Mouse (Mus musculus) thymus, postnatal 36 days (tissue): Measurements from ENCODE around the gene Mup19.
"Not testable (repeated sequence)": the region's sequence is repeated elsewhere in the genome, so short reads cannot be mapped to it uniquely, and the experiment has no call there.

Experiments
- DNase-seq, 2 experiments: peaks; one replicate each; pipeline ENCODE4 v3.0.0; 2022; ENCODE audit warnings: mixed read lengths in 2 of 2

The Mup19 gene

DNA sequence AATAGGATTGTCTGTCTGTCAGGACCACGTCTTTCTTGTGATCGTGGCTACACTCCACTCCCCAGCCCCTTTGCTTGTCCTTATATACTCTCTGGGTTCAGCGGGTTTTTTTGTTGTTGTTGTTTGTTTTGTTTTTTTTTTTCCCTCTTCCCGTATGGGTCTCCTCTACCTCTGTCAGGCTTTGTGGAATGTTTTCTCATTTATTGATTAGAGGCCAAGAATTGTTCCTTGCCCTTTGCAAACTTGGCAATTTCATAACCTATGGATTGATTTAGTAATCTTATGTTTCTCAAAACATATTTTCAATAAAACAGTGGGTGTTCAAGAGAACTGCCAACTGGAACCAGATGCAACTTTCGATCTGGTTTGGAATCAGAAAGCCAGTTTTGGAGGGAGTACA is at the start of gene Mup19:
Gene Mup19, minus strand, starts transcription at position 101 of the 400 bp plus-strand sequence.
- DNase-seq = not testable (repeated sequence)

DNA sequence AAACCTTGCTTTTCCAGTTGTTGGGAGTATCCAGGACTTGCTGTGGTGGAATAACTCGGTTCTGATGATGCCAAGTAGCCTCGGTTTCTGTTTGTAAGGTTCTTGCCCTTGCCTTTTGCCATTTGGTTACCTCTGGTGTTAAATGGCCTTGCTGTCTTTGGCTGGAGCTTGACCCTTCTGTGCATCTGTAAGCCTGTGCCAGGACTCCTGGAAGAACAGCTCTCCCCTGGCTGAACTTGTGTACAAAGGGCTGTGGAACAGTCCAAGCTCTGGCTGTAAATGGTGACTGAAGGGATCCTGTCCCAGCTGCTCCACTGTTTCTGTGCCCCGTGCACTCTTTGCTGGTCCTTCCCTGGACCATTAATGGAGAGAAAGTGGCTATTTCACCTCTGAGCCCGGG is 47.1 kb upstream of the Mup19 start:
- DNase-seq = no peak

DNA sequence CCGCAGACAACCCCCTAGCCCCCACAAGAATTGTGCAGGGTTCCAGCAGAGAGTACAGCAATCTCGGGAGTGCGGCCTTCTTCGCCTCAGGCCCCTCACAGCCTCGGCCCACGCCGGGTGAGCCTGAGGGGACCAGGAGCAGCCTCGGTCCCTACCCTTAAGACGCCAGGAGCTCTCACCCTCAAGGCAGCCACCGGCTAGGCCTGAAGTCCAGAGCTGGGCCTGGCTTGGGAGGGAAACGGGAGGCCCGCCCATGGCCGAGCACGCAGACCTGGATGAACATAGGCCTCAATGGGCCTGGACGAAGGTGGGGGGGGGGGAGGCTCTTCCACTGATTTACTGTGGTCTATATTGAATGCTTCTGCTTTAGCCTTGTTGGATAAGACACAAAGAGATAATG is 41.1 kb upstream of the Mup19 start:
- DNase-seq = no peak

DNA sequence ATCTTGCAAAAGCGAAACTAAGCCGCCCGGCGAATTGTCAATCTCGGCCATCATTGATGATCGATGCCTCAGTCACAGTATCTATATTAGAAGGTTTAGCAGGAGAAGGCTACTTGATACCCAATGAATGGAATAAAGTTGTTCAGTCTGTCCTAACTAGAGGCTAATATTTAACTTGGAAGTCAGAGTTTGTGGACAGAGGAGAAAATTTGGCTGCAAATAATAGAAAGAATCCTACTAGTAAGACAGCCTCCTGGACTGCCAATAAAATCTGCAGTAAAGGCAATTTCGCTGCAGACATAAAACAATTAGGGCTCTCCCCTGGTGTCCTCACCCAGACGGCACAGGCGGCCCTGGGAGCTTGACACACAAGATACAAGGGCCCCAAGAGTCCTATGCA is 40.5 kb upstream of the Mup19 start:
- not testable (repeated sequence) for DNase-seq

DNA sequence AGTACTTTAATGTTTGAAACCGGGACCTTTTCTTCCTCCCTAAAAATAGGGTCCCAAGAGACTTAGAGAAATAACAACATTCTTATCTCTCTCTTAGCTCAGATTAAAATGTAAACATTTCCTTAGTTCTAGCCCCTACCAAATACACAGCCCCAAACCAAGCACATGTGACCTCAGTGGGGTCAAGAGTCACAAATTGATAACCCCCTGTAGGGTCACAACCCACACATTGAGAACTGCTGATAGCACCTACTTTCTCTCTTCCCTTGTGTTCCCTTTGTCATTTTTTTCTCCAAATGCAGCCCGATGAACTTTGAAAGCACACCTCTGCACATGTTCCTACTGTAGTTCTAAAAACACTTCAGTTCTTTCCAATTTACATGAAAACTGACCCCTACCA is 33.5 kb upstream of the Mup19 start:
- DNase-seq = no peak

DNA sequence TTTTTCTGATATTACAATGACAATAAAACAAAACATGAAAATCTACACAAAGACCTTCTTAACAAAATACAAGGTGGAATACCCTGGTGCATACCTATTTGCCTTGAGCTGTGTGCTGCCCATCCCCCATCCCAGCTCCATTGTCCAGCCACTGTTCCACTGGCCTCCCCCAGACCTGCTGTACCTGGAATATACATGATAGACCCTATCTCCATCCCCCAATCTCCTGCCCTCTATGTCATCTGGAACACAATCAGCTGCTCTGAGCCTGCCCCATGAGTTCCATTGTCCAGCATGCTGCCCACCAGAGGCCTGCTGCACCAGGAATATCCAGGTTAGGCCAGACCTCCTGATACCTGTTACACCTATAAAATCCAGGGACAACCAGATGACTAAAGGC is 31.4 kb upstream of the Mup19 start:
- DNase-seq = no peak

DNA sequence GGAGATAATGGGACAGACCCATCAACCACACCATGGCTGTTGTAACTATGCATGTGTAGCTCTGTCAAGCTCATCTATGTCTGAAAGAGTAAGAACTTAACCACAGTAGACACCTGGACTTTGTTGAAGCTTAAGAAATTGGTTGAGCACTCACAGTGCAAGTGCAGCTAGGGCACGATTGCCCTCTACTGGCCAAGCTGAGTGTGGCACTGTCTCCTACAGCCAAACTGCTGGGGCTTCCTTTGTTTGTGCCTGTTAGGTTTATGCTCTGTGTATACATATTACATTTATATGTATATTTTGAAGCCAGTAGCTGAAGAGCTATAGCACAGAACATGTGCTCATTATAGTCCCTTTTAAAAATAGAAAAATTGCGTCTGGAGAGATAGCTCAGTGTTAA is 29.1 kb upstream of the Mup19 start:
- not testable (repeated sequence) for DNase-seq

DNA sequence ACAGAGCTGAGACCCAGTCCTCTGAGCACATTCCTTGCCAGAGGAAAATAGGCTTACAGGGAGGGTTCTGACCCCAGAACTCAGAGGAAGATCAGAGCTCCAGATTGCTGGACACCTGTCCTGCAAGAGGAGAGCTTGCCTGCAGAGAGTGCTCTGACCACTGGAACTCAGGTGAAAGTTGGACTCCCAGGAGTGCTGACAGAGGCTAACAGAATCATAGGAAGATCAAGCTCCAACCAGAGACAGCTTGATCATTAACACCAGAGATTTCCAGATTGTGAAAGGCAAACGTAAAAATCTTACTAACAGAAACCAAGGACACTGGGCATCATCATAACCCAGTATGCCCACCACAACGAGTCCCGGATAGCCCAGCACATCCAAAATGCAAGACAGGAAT is 26.9 kb upstream of the Mup19 start:
- not testable (repeated sequence) for DNase-seq

DNA sequence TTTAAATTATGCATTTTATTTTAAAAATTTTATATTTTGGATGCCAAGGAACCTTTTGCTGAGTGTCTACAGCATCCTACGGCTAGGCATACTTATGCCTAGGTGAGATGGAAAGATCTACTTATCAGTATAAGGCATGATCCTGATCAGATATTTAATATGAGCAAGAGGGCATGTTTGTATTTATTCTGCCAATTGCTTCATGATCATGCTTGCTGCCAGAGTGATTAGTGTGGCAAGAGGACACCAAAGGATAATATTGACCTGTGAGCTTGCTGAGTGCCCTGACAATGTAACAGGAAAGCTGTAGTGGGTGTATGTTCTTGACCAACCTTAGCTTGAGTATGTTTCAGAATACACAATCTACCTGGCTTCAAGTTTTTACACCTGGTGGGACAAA is 7.6 kb upstream of the Mup19 start:
- not testable (repeated sequence) for DNase-seq

DNA sequence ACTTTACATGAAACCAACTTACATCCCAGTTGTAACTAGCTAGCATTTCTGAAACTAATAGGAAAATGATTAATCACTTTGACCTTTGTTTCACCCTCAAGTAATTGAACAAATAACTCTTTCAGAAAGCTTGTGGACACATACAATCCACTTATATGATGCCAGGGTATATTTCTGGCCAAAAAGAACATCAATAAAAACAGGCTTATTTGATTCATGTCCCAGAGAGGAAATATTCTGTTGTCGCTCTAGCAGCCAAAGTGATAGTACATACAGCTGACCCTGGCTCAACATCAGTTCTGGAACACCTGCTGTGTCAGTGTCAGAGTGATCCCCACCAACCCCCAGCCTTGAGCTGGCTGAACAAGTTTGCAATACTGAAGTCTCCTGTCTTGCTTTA is 2.2 kb upstream of the Mup19 start:
- DNase-seq = not testable (repeated sequence)
